Mouse (Mus musculus) hindbrain, embryonic 13.5 days (tissue): ENCODE data around the gene Elmod3. TPM values are rescaled to one million over a fixed set of nuclear protein-coding genes. Genes with fewer than 3 reads are reported as not detected.

ENCODE experiments used
- ATAC-seq: fragments of 200-750 bp; cut with Nextera tagmentation; 2 replicates; pipeline ENCODE4 v1.8.0; 2017; ENCODE audit warnings: moderate TSS enrichment; ENCODE audit not compliant: low FRiP score
- H3K27ac ChIP-seq: fragments of 300-500 bp; sonication (generic); 2 replicates; pipeline ENCODE4 v1.5.1; 2015; ENCODE audit warnings: inconsistent platforms, mild to moderate bottlenecking, moderate library complexity
- H3K27me3 ChIP-seq: fragments of 300-500 bp; sonication (generic); 2 replicates; pipeline ENCODE4 v1.6.1; 2015; ENCODE audit warnings: mild to moderate bottlenecking, inconsistent platforms
- H3K36me3 ChIP-seq: fragments of 300-500 bp; sonication (generic); 2 replicates; pipeline ENCODE4 v1.6.1; 2015; ENCODE audit warnings: mild to moderate bottlenecking, inconsistent platforms
- H3K4me1 ChIP-seq: fragments of 300-500 bp; sonication (generic); replicated peaks from 2 replicates; pipeline ENCODE4 v1.6.1; 2015; ENCODE audit warnings: inconsistent platforms
- H3K4me2 ChIP-seq: fragments of 300-500 bp; sonication (generic); 2 replicates; pipeline ENCODE4 v1.6.1; 2015; ENCODE audit warnings: inconsistent platforms, mild to moderate bottlenecking, moderate library complexity
- H3K4me3 ChIP-seq: fragments of 300-500 bp; sonication (generic); 2 replicates; pipeline ENCODE4 v1.5.1; 2015; ENCODE audit warnings: mild to moderate bottlenecking, inconsistent platforms
- H3K9ac ChIP-seq: fragments of 300-500 bp; sonication (generic); 2 replicates; pipeline ENCODE4 v1.6.1; 2015; ENCODE audit warnings: mild to moderate bottlenecking, inconsistent platforms
- H3K9me3 ChIP-seq: fragments of 300-500 bp; sonication (generic); 2 replicates; pipeline ENCODE4 v1.6.1; 2016; ENCODE audit warnings: inconsistent platforms
- WGBS: fragments of 180-500 bp; shearing (Covaris S2); methylation state at CpG from one replicate; pipeline ENCODE4 v1.1.7; 2015; 5-methylcytosine and 5-hydroxymethylcytosine counted together
- polyA plus RNA-seq: library from polyadenylated mRNA; unstranded; fragments of >200 nt; fragmentation: Nextera tagmentation; extraction: Ambion mirVana; gene quantifications from 2 replicates; pipeline ENCODE4 v1.2.1, GENCODE M21; 2015

The Elmod3 gene
- polyA plus RNA-seq, 1 experiment from 2014 or later, result 15.5 TPM

- Histone ChIP-seq H3K4me2 (no peak overlapping the region), H3K9me3 (no peaks in the 10 kb centered on the region), H3K27ac (no peak overlapping the region), H3K36me3 (peaks cover 17% of the 10 kb centered on the region), H3K27me3 (no peaks in the 10 kb centered on the region), H3K4me3 (no peak overlapping the region), H3K4me1 (no peaks in the 10 kb centered on the region), H3K9ac (no peak overlapping the region)
- no peak for ATAC-seq
- WGBS, result 79% methylated on average over 3 of the region's 3 CpGs
Measured at GRCm38 (mm10) chr6:72586701-72587100, 11.5 kb downstream of the Elmod3 start.

DNA sequence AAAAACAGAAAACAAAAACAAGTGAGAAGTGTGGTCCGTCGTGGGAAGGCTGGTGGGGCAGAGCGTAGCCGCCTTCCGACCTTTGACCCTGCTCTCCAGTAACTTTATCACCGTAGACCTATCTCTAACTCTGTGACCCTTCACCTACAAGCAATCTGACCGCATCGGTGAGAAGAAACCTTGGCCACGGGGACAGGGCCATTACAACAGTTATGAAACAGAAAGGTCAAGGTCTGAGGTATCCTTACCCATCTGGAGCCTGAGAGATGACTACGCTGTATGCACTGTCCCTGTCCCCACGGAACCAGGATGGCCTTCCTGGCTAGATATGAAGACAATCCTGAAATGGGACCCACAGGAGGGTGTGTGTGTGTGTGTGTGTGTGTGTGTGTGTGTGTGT is 14.1 kb downstream of the Elmod3 start:
- H3K4me3 ChIP-seq, result no peak overlapping the region
- peaks cover 25% of the 10 kb centered on the region for H3K36me3 ChIP-seq
- WGBS, result 86% methylated on average over 11 of the region's 11 CpGs
- no peaks in the 10 kb centered on the region for H3K9me3 ChIP-seq
- H3K9ac ChIP-seq, result no peak overlapping the region
- H3K4me1 ChIP-seq, result no peaks in the 10 kb centered on the region
- no peak for ATAC-seq
- no peaks in the 10 kb centered on the region for H3K27me3 ChIP-seq
- H3K27ac ChIP-seq, result no peak overlapping the region
- no peak overlapping the region for H3K4me2 ChIP-seq

- H3K9ac ChIP-seq, result no peak overlapping the region
- no peak overlapping the region for H3K27ac ChIP-seq
- WGBS, result 91% methylated on average over 4 of the region's 4 CpGs
- H3K4me2 ChIP-seq, result no peak overlapping the region
- no peak for ATAC-seq
- no peaks in the 10 kb centered on the region for H3K4me1 ChIP-seq
- H3K27me3 ChIP-seq, result no peaks in the 10 kb centered on the region
- H3K36me3 ChIP-seq, result peaks cover 33% of the 10 kb centered on the region
- H3K4me3 ChIP-seq, result no peak overlapping the region
- no peaks in the 10 kb centered on the region for H3K9me3 ChIP-seq
Measured at GRCm38 (mm10) chr6:72583211-72583839, 14.9 kb downstream of the Elmod3 start.

DNA sequence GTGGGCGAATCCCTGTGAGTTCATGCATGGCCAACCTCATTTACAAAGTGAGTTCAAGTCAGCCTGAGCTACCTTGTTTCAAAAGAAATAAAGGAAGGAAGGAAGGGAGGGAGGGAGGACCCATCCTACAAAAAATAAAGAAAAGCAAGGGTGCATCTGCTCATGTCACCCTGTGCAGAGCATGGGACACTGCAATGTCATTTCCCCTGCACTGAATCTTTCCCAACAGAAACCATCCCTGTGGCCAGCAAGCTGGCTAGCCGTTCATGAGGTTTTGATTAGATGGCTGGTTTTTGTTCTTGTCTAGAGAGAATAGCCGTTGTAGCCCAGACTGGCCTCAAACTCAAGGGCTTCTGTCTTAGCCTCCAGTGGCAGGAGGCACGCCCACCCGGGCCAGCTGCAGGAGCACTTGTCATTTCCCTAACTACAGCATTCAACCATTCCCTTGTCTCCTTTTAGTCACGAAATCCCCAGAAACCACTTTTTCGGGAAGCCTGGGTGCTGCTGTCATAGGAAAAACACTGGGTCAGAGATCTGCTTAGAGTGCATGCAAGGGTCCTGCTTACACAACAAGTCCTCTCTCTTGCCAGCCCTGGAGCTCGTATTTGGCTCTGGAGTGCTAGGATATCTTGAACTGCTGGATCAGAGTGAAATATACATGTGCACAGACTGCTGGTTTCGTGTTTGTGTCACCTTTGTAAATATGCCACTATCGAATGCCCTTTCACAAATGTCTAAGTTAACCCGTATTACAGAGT is 16.4 kb downstream of the Elmod3 start:
- WGBS, result 76% methylated on average over 11 of the region's 11 CpGs
- no peaks in the 10 kb centered on the region for H3K27me3 ChIP-seq

DNA sequence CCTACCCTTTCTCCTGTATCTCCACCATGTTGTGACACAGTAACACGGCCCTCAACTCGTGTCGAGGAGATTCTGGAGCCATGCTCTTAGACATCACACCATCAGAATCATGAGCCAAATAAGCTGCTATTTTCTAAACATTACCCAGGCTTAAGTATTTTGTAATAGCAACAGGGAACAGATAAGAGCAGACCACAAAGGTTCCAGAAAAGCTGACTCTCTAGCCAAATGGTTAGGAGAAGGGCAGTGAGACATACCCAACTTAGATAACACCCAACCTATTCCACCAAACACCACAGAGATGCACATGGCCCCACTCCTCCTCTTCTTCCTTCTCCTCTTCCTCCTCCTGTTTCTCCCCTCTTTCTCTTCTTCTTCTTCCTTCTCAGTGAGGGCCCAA is 22.2 kb downstream of the Elmod3 start:
- Histone ChIP-seq H3K27me3 (no peaks in the 10 kb centered on the region), H3K36me3 (peaks cover 79% of the 10 kb centered on the region), H3K4me2 (no peak overlapping the region), H3K4me3 (no peak overlapping the region), H3K27ac (no peak overlapping the region), H3K9me3 (no peaks in the 10 kb centered on the region), H3K9ac (no peak overlapping the region), H3K4me1 (no peaks in the 10 kb centered on the region)
- 93% methylated on average over 3 of the region's 3 CpGs for WGBS
- ATAC-seq, result no peak

More for the DNA sequence above, 16.4 kb downstream of the Elmod3 start:
- Histone ChIP-seq H3K4me2 (no peak overlapping the region), H3K4me1 (no peaks in the 10 kb centered on the region), H3K36me3 (peaks cover 43% of the 10 kb centered on the region), H3K27ac (no peak overlapping the region), H3K4me3 (no peak overlapping the region), H3K9me3 (no peaks in the 10 kb centered on the region), H3K9ac (no peak overlapping the region)
- ATAC-seq, result no peak

DNA sequence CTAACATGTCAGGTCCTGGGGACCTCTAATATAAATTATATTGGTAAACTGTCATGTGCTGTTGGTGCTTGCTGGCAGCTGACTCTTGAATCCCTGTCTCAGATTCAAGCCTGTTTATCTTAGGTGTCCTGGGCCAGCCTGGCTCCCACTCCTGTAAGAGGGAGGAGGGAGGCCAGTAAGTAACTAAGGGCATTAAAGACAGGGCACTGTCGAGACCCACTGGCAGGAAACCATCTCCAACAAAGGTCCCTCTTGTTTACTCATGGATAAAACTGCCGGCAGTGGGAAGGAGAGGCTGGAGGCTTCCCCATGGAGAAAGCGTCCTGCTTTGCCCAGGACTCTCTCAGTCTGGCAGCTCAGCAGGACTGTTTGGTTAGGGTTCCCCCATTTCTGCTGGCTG is 26.4 kb downstream of the Elmod3 start:
- Histone ChIP-seq H3K27ac (no peak overlapping the region), H3K4me2 (no peak overlapping the region), H3K4me1 (no peaks in the 10 kb centered on the region), H3K4me3 (no peak overlapping the region), H3K27me3 (no peaks in the 10 kb centered on the region), H3K9me3 (no peaks in the 10 kb centered on the region), H3K9ac (no peak overlapping the region), H3K36me3 (peaks cover 70% of the 10 kb centered on the region)
- 46% methylated on average over 3 of the region's 3 CpGs for WGBS
- ATAC-seq, result no peak

- H3K4me1 ChIP-seq, result peaks cover under 1% of the 10 kb centered on the region
- H3K27me3 ChIP-seq, result no peaks in the 10 kb centered on the region
- no peak for ATAC-seq
- peaks cover 60% of the 10 kb centered on the region for H3K36me3 ChIP-seq
- WGBS, result 85% methylated on average over 10 of the region's 10 CpGs
- H3K9me3 ChIP-seq, result no peaks in the 10 kb centered on the region
- H3K4me3 ChIP-seq, result no peak overlapping the region
- H3K9ac ChIP-seq, result no peak overlapping the region
- no peak overlapping the region for H3K4me2 ChIP-seq
- H3K27ac ChIP-seq, result no peak overlapping the region
Measured at GRCm38 (mm10) chr6:72570644-72571397, 27.4 kb downstream of the Elmod3 start.

DNA sequence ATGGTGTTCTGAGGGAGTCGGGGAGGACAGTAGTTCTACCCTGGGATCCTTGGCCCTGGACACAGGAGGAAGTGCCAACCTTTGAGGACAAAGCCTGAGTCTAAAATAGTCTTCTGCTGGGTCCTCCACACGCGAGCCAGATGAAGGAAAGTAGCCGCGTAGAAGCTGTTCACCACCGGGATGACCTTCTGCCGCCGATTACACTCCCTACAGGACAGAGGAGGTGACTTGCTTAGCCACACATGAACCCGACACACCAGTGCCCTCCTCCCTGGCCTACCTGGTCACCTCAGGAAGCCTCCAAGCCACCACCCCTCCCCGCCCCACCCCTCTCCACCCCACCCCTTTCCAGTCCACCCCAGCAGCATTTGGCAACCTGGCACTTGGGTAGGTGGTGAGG is 29.5 kb downstream of the Elmod3 start:
- Histone ChIP-seq H3K4me3 (no peak overlapping the region), H3K9me3 (no peaks in the 10 kb centered on the region), H3K36me3 (peaks cover 39% of the 10 kb centered on the region), H3K4me2 (no peak overlapping the region), H3K27me3 (no peaks in the 10 kb centered on the region), H3K27ac (no peak overlapping the region), H3K4me1 (peaks cover 4% of the 10 kb centered on the region), H3K9ac (no peak overlapping the region)
- ATAC-seq, result no peak
- 89% methylated on average over 10 of the region's 10 CpGs for WGBS

GRCm38 (mm10) chr6:72567508-72567907 is 30.7 kb downstream of the Elmod3 start:
- no peak overlapping the region for H3K9ac ChIP-seq
- H3K36me3 ChIP-seq, result peaks cover 29% of the 10 kb centered on the region
- 88% methylated on average over 5 of the region's 5 CpGs for WGBS
- no peak overlapping the region for H3K4me2 ChIP-seq
- ATAC-seq, result no peak
- H3K27me3 ChIP-seq, result no peaks in the 10 kb centered on the region
- H3K9me3 ChIP-seq, result no peaks in the 10 kb centered on the region
- H3K4me3 ChIP-seq, result no peak overlapping the region
- H3K4me1 ChIP-seq, result peaks cover 4% of the 10 kb centered on the region
- H3K27ac ChIP-seq, result no peak overlapping the region

- Histone ChIP-seq H3K27ac (no peak overlapping the region), H3K4me2 (no peak overlapping the region), H3K4me1 (peaks cover 4% of the 10 kb centered on the region), H3K9ac (peak overlapping the region; percentile 30; the same call in 1 of the 2 replicates), H3K4me3 (no peak overlapping the region), H3K27me3 (no peaks in the 10 kb centered on the region), H3K9me3 (no peaks in the 10 kb centered on the region), H3K36me3 (peaks cover 21% of the 10 kb centered on the region)
- WGBS, result 8% methylated on average over 4 of the region's 4 CpGs
- ATAC-seq, result peak; percentile 84
Measured at GRCm38 (mm10) chr6:72566044-72566443, 32.2 kb downstream of the Elmod3 start.

- 73% methylated on average over 7 of the region's 7 CpGs for WGBS
- Histone ChIP-seq H3K9me3 (no peaks in the 10 kb centered on the region), H3K9ac (peak overlapping the region; percentile 30; the same call in 1 of the 2 replicates), H3K4me1 (peaks cover 4% of the 10 kb centered on the region), H3K27me3 (no peaks in the 10 kb centered on the region), H3K4me2 (no peak overlapping the region), H3K4me3 (no peak overlapping the region), H3K27ac (no peak overlapping the region), H3K36me3 (peaks cover 16% of the 10 kb centered on the region)
- ATAC-seq, result peak; percentile 49
Measured at GRCm38 (mm10) chr6:72565506-72565905, 32.7 kb downstream of the Elmod3 start.

- no peak for ATAC-seq
- Histone ChIP-seq H3K4me3 (no peak overlapping the region), H3K4me2 (no peak overlapping the region), H3K27me3 (no peaks in the 10 kb centered on the region), H3K27ac (no peak overlapping the region), H3K4me1 (peaks cover 4% of the 10 kb centered on the region), H3K9ac (no peak overlapping the region), H3K36me3 (peaks cover 2% of the 10 kb centered on the region), H3K9me3 (no peaks in the 10 kb centered on the region)
- 80% methylated on average over 5 of the region's 5 CpGs for WGBS
Measured at GRCm38 (mm10) chr6:72562894-72563293, 35.3 kb downstream of the Elmod3 start.
